Mouse (Mus musculus): ENCODE measurements around the gene Zc3h18. TPM values are rescaled to one million over a fixed set of nuclear protein-coding genes. Genes with fewer than 3 reads are reported as not detected.

The Zc3h18 gene
- polyA plus RNA-seq, 1 experiment from 2014 or later, result 41.3 TPM

GRCm38 (mm10) chr8:122375320-122375719 lies 1.1 kb upstream of the Zc3h18 start:
- Histone ChIP-seq H3K4me2 (ENCODE audit: low read depth, low read length) (no peak overlapping the region), H3K9me3 (ENCODE audit: control insufficient read depth, low read length) (no peaks in the 10 kb centered on the region), H3K27ac (ENCODE audit: low read length) (no peak overlapping the region), H3K4me1 (replicated peaks; ENCODE audit: control insufficient read depth, insufficient read depth, low read length) (peaks cover 15% of the 10 kb centered on the region), H3K9ac (ENCODE audit: low read length) (no peak overlapping the region), H3K4me3 (ENCODE audit: low read length) (no peak overlapping the region), H3K27me3 (ENCODE audit: control insufficient read depth, insufficient read depth, low read depth, low read length) (no peaks in the 10 kb centered on the region), H3K36me3 (ENCODE audit: control insufficient read depth, insufficient read depth, low read length) (peaks cover 4% of the 10 kb centered on the region; the same call in 1 of the 2 replicates)
- ATAC-seq (ENCODE audit: low read depth), result no peak
- 92% methylated on average over 7 of the region's 7 CpGs for WGBS

GRCm38 (mm10) chr8:122375751-122376364 lies 551 bp upstream of the Zc3h18 start:
- Histone ChIP-seq H3K9ac (ENCODE audit: low read length) (peak overlapping the region; percentile 58; the same call in 1 of the 2 replicates), H3K9me3 (ENCODE audit: control insufficient read depth, low read length) (no peaks in the 10 kb centered on the region), H3K36me3 (ENCODE audit: control insufficient read depth, insufficient read depth, low read length) (peaks cover 4% of the 10 kb centered on the region; the same call in 1 of the 2 replicates), H3K4me3 (ENCODE audit: low read length) (peak overlapping the region; percentile 92), H3K4me1 (replicated peaks; ENCODE audit: control insufficient read depth, insufficient read depth, low read length) (peaks cover 15% of the 10 kb centered on the region), H3K27ac (ENCODE audit: low read length) (0 out of 2 replicates have a peak overlapping the region, but pooled peaks have one; percentile 57), H3K27me3 (ENCODE audit: control insufficient read depth, insufficient read depth, low read depth, low read length) (no peaks in the 10 kb centered on the region), H3K4me2 (ENCODE audit: low read depth, low read length) (peak overlapping the region; percentile 70)
- peak; percentile 6 for ATAC-seq (ENCODE audit: low read depth)
- WGBS, result 23% methylated on average over 13 of the region's 13 CpGs

- H3K36me3 ChIP-seq (ENCODE audit: control insufficient read depth, insufficient read depth, low read length), result peaks cover 29% of the 10 kb centered on the region
Observed at GRCm38 (mm10) chr8:122383039-122383438, 6.6 kb downstream of the Zc3h18 start.

GRCm38 (mm10) chr8:122389357-122389756 lies 12.9 kb downstream of the Zc3h18 start:
- no peak overlapping the region for H3K9ac ChIP-seq (ENCODE audit: low read length)
- WGBS, result 79% methylated on average over 3 of the region's 3 CpGs
- H3K4me2 ChIP-seq (ENCODE audit: low read depth, low read length), result no peak overlapping the region
- H3K4me1 ChIP-seq (replicated peaks; ENCODE audit: control insufficient read depth, insufficient read depth, low read length), result no peaks in the 10 kb centered on the region
- H3K36me3 ChIP-seq (ENCODE audit: control insufficient read depth, insufficient read depth, low read length), result peaks cover 46% of the 10 kb centered on the region
- ATAC-seq (ENCODE audit: low read depth), result no peak
- no peaks in the 10 kb centered on the region for H3K9me3 ChIP-seq (ENCODE audit: control insufficient read depth, low read length)
- no peak overlapping the region for H3K4me3 ChIP-seq (ENCODE audit: low read length)
- no peaks in the 10 kb centered on the region for H3K27me3 ChIP-seq (ENCODE audit: control insufficient read depth, insufficient read depth, low read depth, low read length)
- H3K27ac ChIP-seq (ENCODE audit: low read length), result no peak overlapping the region

More at GRCm38 (mm10) chr8:122383039-122383438, 6.6 kb downstream of the Zc3h18 start:
- Histone ChIP-seq H3K27me3 (ENCODE audit: control insufficient read depth, insufficient read depth, low read depth, low read length) (no peaks in the 10 kb centered on the region), H3K9me3 (ENCODE audit: control insufficient read depth, low read length) (no peaks in the 10 kb centered on the region), H3K4me2 (ENCODE audit: low read depth, low read length) (no peak overlapping the region), H3K4me1 (replicated peaks; ENCODE audit: control insufficient read depth, insufficient read depth, low read length) (peaks cover 4% of the 10 kb centered on the region), H3K27ac (ENCODE audit: low read length) (no peak overlapping the region), H3K9ac (ENCODE audit: low read length) (no peak overlapping the region), H3K4me3 (ENCODE audit: low read length) (no peak overlapping the region)
- WGBS, result 68% methylated on average over 4 of the region's 4 CpGs
- ATAC-seq (ENCODE audit: low read depth), result no peak

- H3K4me3 ChIP-seq (ENCODE audit: low read length), result no peak overlapping the region
- no peak for ATAC-seq (ENCODE audit: low read depth)
- no peaks in the 10 kb centered on the region for H3K4me1 ChIP-seq (replicated peaks; ENCODE audit: control insufficient read depth, insufficient read depth, low read length)
- WGBS, result 87% methylated on average over 3 of the region's 3 CpGs
- no peaks in the 10 kb centered on the region for H3K27me3 ChIP-seq (ENCODE audit: control insufficient read depth, insufficient read depth, low read depth, low read length)
- no peak overlapping the region for H3K4me2 ChIP-seq (ENCODE audit: low read depth, low read length)
- H3K9ac ChIP-seq (ENCODE audit: low read length), result no peak overlapping the region
- peaks cover 38% of the 10 kb centered on the region for H3K36me3 ChIP-seq (ENCODE audit: control insufficient read depth, insufficient read depth, low read length)
- H3K27ac ChIP-seq (ENCODE audit: low read length), result no peak overlapping the region
- H3K9me3 ChIP-seq (ENCODE audit: control insufficient read depth, low read length), result no peaks in the 10 kb centered on the region
Observed at GRCm38 (mm10) chr8:122390758-122391157, 14.3 kb downstream of the Zc3h18 start.

GRCm38 (mm10) chr8:122393717-122394116 lies 17.3 kb downstream of the Zc3h18 start:
- H3K4me1 ChIP-seq (replicated peaks; ENCODE audit: control insufficient read depth, insufficient read depth, low read length), result no peaks in the 10 kb centered on the region
- no peak overlapping the region for H3K4me3 ChIP-seq (ENCODE audit: low read length)
- H3K9me3 ChIP-seq (ENCODE audit: control insufficient read depth, low read length), result no peaks in the 10 kb centered on the region
- H3K9ac ChIP-seq (ENCODE audit: low read length), result no peak overlapping the region
- peaks cover 26% of the 10 kb centered on the region for H3K36me3 ChIP-seq (ENCODE audit: control insufficient read depth, insufficient read depth, low read length)
- H3K4me2 ChIP-seq (ENCODE audit: low read depth, low read length), result no peak overlapping the region
- H3K27ac ChIP-seq (ENCODE audit: low read length), result no peak overlapping the region
- ATAC-seq (ENCODE audit: low read depth), result no peak
- H3K27me3 ChIP-seq (ENCODE audit: control insufficient read depth, insufficient read depth, low read depth, low read length), result no peaks in the 10 kb centered on the region

- Histone ChIP-seq H3K4me3 (ENCODE audit: low read length) (no peak overlapping the region), H3K27ac (ENCODE audit: low read length) (no peak overlapping the region), H3K27me3 (ENCODE audit: control insufficient read depth, insufficient read depth, low read depth, low read length) (no peaks in the 10 kb centered on the region), H3K9me3 (ENCODE audit: control insufficient read depth, low read length) (no peaks in the 10 kb centered on the region), H3K4me2 (ENCODE audit: low read depth, low read length) (no peak overlapping the region), H3K4me1 (replicated peaks; ENCODE audit: control insufficient read depth, insufficient read depth, low read length) (no peaks in the 10 kb centered on the region), H3K9ac (ENCODE audit: low read length) (no peak overlapping the region), H3K36me3 (ENCODE audit: control insufficient read depth, insufficient read depth, low read length) (peaks cover 27% of the 10 kb centered on the region)
- ATAC-seq (ENCODE audit: low read depth), result no peak
- WGBS, result 85% methylated on average over 6 of the region's 6 CpGs
Observed at GRCm38 (mm10) chr8:122395291-122395690, 18.9 kb downstream of the Zc3h18 start.

- no peak for ATAC-seq (ENCODE audit: low read depth)
- Histone ChIP-seq H3K36me3 (ENCODE audit: control insufficient read depth, insufficient read depth, low read length) (peaks cover 36% of the 10 kb centered on the region), H3K27me3 (ENCODE audit: control insufficient read depth, insufficient read depth, low read depth, low read length) (no peaks in the 10 kb centered on the region), H3K9me3 (ENCODE audit: control insufficient read depth, low read length) (no peaks in the 10 kb centered on the region), H3K27ac (ENCODE audit: low read length) (no peak overlapping the region), H3K4me1 (replicated peaks; ENCODE audit: control insufficient read depth, insufficient read depth, low read length) (no peaks in the 10 kb centered on the region), H3K9ac (ENCODE audit: low read length) (no peak overlapping the region), H3K4me2 (ENCODE audit: low read depth, low read length) (no peak overlapping the region), H3K4me3 (ENCODE audit: low read length) (no peak overlapping the region)
- 95% methylated on average over 9 of the region's 9 CpGs for WGBS
Observed at GRCm38 (mm10) chr8:122398186-122398585, 21.8 kb downstream of the Zc3h18 start.

GRCm38 (mm10) chr8:122405146-122405805 lies 28.9 kb downstream of the Zc3h18 start:
- Histone ChIP-seq H3K4me3 (ENCODE audit: low read length) (no peak overlapping the region), H3K27ac (ENCODE audit: low read length) (no peak overlapping the region), H3K4me2 (ENCODE audit: low read depth, low read length) (no peak overlapping the region), H3K27me3 (ENCODE audit: control insufficient read depth, insufficient read depth, low read depth, low read length) (no peaks in the 10 kb centered on the region), H3K4me1 (replicated peaks; ENCODE audit: control insufficient read depth, insufficient read depth, low read length) (no peaks in the 10 kb centered on the region), H3K36me3 (ENCODE audit: control insufficient read depth, insufficient read depth, low read length) (peaks cover 71% of the 10 kb centered on the region), H3K9ac (ENCODE audit: low read length) (no peak overlapping the region), H3K9me3 (ENCODE audit: control insufficient read depth, low read length) (no peaks in the 10 kb centered on the region)
- ATAC-seq (ENCODE audit: low read depth), result no peak
- 81% methylated on average over 9 of the region's 9 CpGs for WGBS
